Mouse (Mus musculus) embryonic facial prominence, embryonic 10.5 days (tissue): ENCODE measurements around the gene Atcay. TPM values are rescaled to one million over a fixed set of nuclear protein-coding genes. Genes with fewer than 3 reads are reported as not detected.
"Not testable (repeated sequence)": the region's sequence is repeated elsewhere in the genome, so short reads cannot be mapped to it uniquely, and the experiment has no call there.

Source experiments
- DNase-seq: peaks from one replicate; pipeline ENCODE4 v3.0.0-alpha.2; 2017; ENCODE audit warnings: low spot score
- H3K27ac ChIP-seq: fragments of 300-500 bp; sonication (generic); replicated peaks from 2 replicates; pipeline ENCODE4 v1.5.1; 2016; ENCODE audit warnings: mild to moderate bottlenecking
- H3K27me3 ChIP-seq: fragments of 300-500 bp; sonication (generic); replicated peaks from 2 replicates; pipeline ENCODE4 v1.6.1; 2016; ENCODE audit warnings: low read depth, mild to moderate bottlenecking; ENCODE audit not compliant: poor library complexity, severe bottlenecking
- H3K36me3 ChIP-seq: fragments of 300-500 bp; sonication (generic); replicated peaks from 2 replicates; pipeline ENCODE4 v1.6.1; 2016; ENCODE audit warnings: mild to moderate bottlenecking, moderate library complexity
- H3K4me1 ChIP-seq: fragments of 300-500 bp; sonication (generic); 2 replicates; pipeline ENCODE4 v1.6.1; 2016
- H3K4me3 ChIP-seq: fragments of 300-500 bp; sonication (generic); 2 replicates; pipeline ENCODE4 v1.5.1; 2016; ENCODE audit warnings: mild to moderate bottlenecking, moderate library complexity
- H3K9me3 ChIP-seq: fragments of 300-500 bp; sonication (generic); 2 replicates; pipeline ENCODE4 v1.6.1; 2016; ENCODE audit warnings: mild to moderate bottlenecking
- WGBS: fragments of 180-500 bp; shearing (Covaris S2); methylation state at CpG from one replicate; pipeline ENCODE4 v1.1.7; 2016; 5-methylcytosine and 5-hydroxymethylcytosine counted together
- polyA plus RNA-seq: library from polyadenylated mRNA; unstranded; fragments of >200 nt; fragmentation: Nextera tagmentation; extraction: Ambion mirVana; gene quantifications from 2 replicates; pipeline ENCODE4 v1.2.1, GENCODE M21; 2016

The Atcay gene
- polyA plus RNA-seq, 1 experiment from 2014 or later: 3.6 TPM

- H3K36me3 ChIP-seq: no peaks in the 10 kb centered on the region
- no peak for DNase-seq
- no peak overlapping the region for H3K4me3 ChIP-seq
- peaks cover 74% of the 10 kb centered on the region for H3K27me3 ChIP-seq
- H3K27ac ChIP-seq: no peak overlapping the region
- 83% methylated on average over 6 of the region's 6 CpGs for WGBS
- no peaks in the 10 kb centered on the region for H3K9me3 ChIP-seq
- H3K4me1 ChIP-seq: peaks cover 43% of the 10 kb centered on the region
These were observed 3.6 kb upstream of the Atcay start for GRCm38 (mm10) chr10:81234206-81234605.

- peak overlapping the region; percentile 79 for H3K4me3 ChIP-seq
- no peaks in the 10 kb centered on the region for H3K36me3 ChIP-seq
- DNase-seq: no peak
- peaks cover 74% of the 10 kb centered on the region for H3K27me3 ChIP-seq
- H3K4me1 ChIP-seq: peaks cover 41% of the 10 kb centered on the region
- peak overlapping the region; percentile 89 for H3K27ac ChIP-seq
- 1% methylated on average over 28 of the region's 28 CpGs for WGBS
- no peaks in the 10 kb centered on the region for H3K9me3 ChIP-seq
These were observed 2.6 kb upstream of the Atcay start for GRCm38 (mm10) chr10:81233226-81233585.

- Histone ChIP-seq H3K4me3 (peak within 1 kb of the TSS; percentile 79), H3K36me3 (no peaks in the 10 kb centered on the region), H3K27me3 (peaks cover 73% of the 10 kb centered on the region), H3K4me1 (peaks cover 36% of the 10 kb centered on the region), H3K27ac (peak within 1 kb of the TSS; percentile 89), H3K9me3 (no peaks in the 10 kb centered on the region)
- peak; percentile 92 for DNase-seq
- 9% methylated on average over 29 of the region's 29 CpGs for WGBS
These were observed 2.1 kb upstream of the Atcay start, which contains the start of gene Zfr2 for GRCm38 (mm10) chr10:81232580-81233225. TSS of gene Zfr2 (plus strand) at chr10:81233155.

- H3K4me1 ChIP-seq: peaks cover 30% of the 10 kb centered on the region
- no peak overlapping the region for H3K27ac ChIP-seq
- peaks cover 60% of the 10 kb centered on the region for H3K27me3 ChIP-seq
- H3K9me3 ChIP-seq: no peaks in the 10 kb centered on the region
- H3K36me3 ChIP-seq: no peaks in the 10 kb centered on the region
- no peak overlapping the region for H3K4me3 ChIP-seq
- no peak for DNase-seq
- WGBS: 55% methylated on average over 7 of the region's 7 CpGs
These were observed 803 bp upstream of the Atcay start for GRCm38 (mm10) chr10:81231436-81231835.

GRCm38 (mm10) chr10:81229735-81230437 lies 747 bp downstream of the Atcay start:
- H3K27me3 ChIP-seq: peaks cover 52% of the 10 kb centered on the region

GRCm38 (mm10) chr10:81223731-81224130 lies 6.9 kb downstream of the Atcay start:
- not testable (repeated sequence) for H3K9me3 ChIP-seq, DNase-seq, H3K4me1 ChIP-seq, H3K4me3 ChIP-seq, H3K36me3 ChIP-seq, H3K27ac ChIP-seq
- 59% methylated on average over 2 of the region's 2 CpGs for WGBS
- H3K27me3 ChIP-seq: peaks cover 13% of the 10 kb centered on the region

More at GRCm38 (mm10) chr10:81229735-81230437, 747 bp downstream of the Atcay start:
- no peak for DNase-seq
- Histone ChIP-seq H3K9me3 (no peaks in the 10 kb centered on the region), H3K36me3 (no peaks in the 10 kb centered on the region), H3K4me3 (peak overlapping the region; percentile 51), H3K4me1 (peaks cover 30% of the 10 kb centered on the region), H3K27ac (0 out of 2 replicates have a peak overlapping the region, but pooled peaks have one; percentile 36)
- 17% methylated on average over 20 of the region's 20 CpGs for WGBS

GRCm38 (mm10) chr10:81221402-81222015 lies 9.1 kb downstream of the Atcay start:
- no peaks in the 10 kb centered on the region for H3K9me3 ChIP-seq
- WGBS: 86% methylated on average over 5 of the region's 5 CpGs
- H3K27me3 ChIP-seq: 0 out of 2 replicates have a peak, but pooled peaks cover 5% of the 10 kb centered on the region
- H3K4me3 ChIP-seq: no peak overlapping the region
- H3K27ac ChIP-seq: no peak overlapping the region
- peaks cover 5% of the 10 kb centered on the region for H3K4me1 ChIP-seq
- DNase-seq: no peak
- H3K36me3 ChIP-seq: no peaks in the 10 kb centered on the region

GRCm38 (mm10) chr10:81217964-81218363 lies 12.7 kb downstream of the Atcay start:
- peak; percentile 64 for DNase-seq
- H3K27ac ChIP-seq: no peak overlapping the region
- peaks cover 2% of the 10 kb centered on the region; the same call in 1 of the 2 replicates for H3K36me3 ChIP-seq
- no peaks in the 10 kb centered on the region for H3K9me3 ChIP-seq
- no peak overlapping the region for H3K4me3 ChIP-seq
- WGBS: 41% methylated on average over 7 of the region's 7 CpGs
- peaks cover 5% of the 10 kb centered on the region for H3K4me1 ChIP-seq
- H3K27me3 ChIP-seq: 0 out of 2 replicates have a peak, but pooled peaks cover 5% of the 10 kb centered on the region

GRCm38 (mm10) chr10:81217267-81217666 lies 13.4 kb downstream of the Atcay start:
- not testable (repeated sequence) for H3K4me1 ChIP-seq, H3K27ac ChIP-seq, DNase-seq, H3K36me3 ChIP-seq, H3K9me3 ChIP-seq, H3K27me3 ChIP-seq, H3K4me3 ChIP-seq
- WGBS: 19% methylated on average over 1 of the region's 1 CpGs

GRCm38 (mm10) chr10:81216810-81217209 lies 13.8 kb downstream of the Atcay start:
- Histone ChIP-seq H3K36me3 (peaks cover 14% of the 10 kb centered on the region), H3K9me3 (0 out of 2 replicates have a peak, but pooled peaks cover 10% of the 10 kb centered on the region), H3K4me3 (no peak overlapping the region), H3K27me3 (0 out of 2 replicates have a peak, but pooled peaks cover 5% of the 10 kb centered on the region), H3K27ac (no peak overlapping the region), H3K4me1 (peaks cover 5% of the 10 kb centered on the region)
- DNase-seq: no peak
- 88% methylated on average over 6 of the region's 6 CpGs for WGBS

- WGBS: 88% methylated on average over 6 of the region's 6 CpGs
- H3K9me3 ChIP-seq: 0 out of 2 replicates have a peak, but pooled peaks cover 11% of the 10 kb centered on the region
- peaks cover 5% of the 10 kb centered on the region for H3K4me1 ChIP-seq
- no peak overlapping the region for H3K27ac ChIP-seq
- H3K36me3 ChIP-seq: peaks cover 18% of the 10 kb centered on the region
- DNase-seq: no peak
- H3K27me3 ChIP-seq: 0 out of 2 replicates have a peak, but pooled peaks cover 5% of the 10 kb centered on the region
- no peak overlapping the region for H3K4me3 ChIP-seq
These were observed 14.4 kb downstream of the Atcay start for GRCm38 (mm10) chr10:81216260-81216659.

GRCm38 (mm10) chr10:81210154-81210553 lies 20.5 kb downstream of the Atcay start:
- Histone ChIP-seq H3K27me3 (no peaks in the 10 kb centered on the region; the same call in 1 of the 2 replicates), H3K27ac (no peak overlapping the region), H3K36me3 (peaks cover 27% of the 10 kb centered on the region), H3K4me3 (no peak overlapping the region), H3K4me1 (no peaks in the 10 kb centered on the region), H3K9me3 (peaks cover 17% of the 10 kb centered on the region; the same call in 1 of the 2 replicates)
- no peak for DNase-seq
- 93% methylated on average over 5 of the region's 5 CpGs for WGBS
